Mouse (Mus musculus) frontal cortex, adult 2 months (tissue): ENCODE measurements around the gene Ankrd44. TPM values are rescaled to one million over a fixed set of nuclear protein-coding genes. Genes with fewer than 3 reads are reported as not detected.

Source experiments
- DNase-seq, 2 experiments: peaks; one replicate each; pipeline ENCODE4 v3.0.0; 2022; ENCODE audit warnings: low spot score in 1 of 2; ENCODE audit errors: extremely low spot score in 1 of 2
- polyA plus RNA-seq: library from polyadenylated mRNA; depleted of rRNA; stranded (reverse); fragments of >200 nt; gene quantifications from 2 replicates; pipeline ENCODE4 v1.2.3, GENCODE M21; 2012

Gene Ankrd44
- polyA plus RNA-seq, 1 experiment: 18.9 TPM

DNA sequence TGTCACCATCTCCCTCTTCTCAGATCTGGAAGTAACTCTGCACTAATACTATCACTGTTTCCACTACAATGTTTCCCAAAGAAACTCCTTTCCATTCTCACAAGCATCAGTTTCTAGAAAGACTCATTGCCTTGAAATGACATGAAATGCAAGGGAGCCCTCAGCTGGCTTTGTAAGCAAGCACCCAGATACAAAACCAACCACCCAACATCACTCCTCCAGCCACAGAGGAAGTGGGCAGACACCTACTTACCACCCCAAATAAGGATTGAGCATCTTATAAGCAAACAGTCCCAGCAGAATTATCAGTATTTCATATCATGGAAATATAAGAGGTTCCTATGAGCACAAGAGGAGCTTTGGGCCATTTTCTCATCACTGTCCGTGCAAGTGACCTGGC is 71.8 kb downstream of the Ankrd44 start:
- DNase-seq: no peak

DNA sequence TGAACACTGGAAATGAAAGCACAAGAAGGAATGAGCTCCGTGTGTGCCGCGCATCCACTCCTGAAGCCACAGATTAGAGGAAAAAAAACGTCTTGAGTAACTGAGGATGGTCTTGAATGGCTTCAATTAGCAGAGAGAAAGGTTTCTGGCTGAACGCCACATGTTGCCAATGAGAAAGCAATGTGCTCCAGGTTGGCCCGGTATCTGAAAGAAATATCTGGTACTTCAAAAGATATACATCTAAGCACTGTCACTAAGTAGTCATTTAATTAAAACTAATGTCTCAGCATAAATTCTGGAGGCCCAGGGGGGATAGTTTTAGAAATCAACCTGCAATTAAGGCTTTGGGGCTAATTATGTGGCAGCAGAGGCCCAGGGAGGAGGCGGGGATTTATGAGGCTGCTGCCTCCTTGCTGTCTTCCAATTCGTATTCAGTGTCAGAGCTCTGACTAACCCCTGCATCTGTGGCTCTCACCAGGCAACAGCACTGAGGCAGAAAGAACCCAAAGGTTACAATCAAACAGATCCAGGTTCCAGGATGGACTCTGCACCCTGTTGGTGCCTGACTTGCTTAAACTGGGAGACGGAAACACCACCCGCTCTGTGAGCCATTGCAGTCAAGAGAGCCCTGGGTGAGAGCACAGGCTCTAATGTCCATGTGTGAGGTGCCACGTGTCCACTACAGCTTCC is 72.7 kb downstream of the Ankrd44 start:
- DNase-seq: no peak

DNA sequence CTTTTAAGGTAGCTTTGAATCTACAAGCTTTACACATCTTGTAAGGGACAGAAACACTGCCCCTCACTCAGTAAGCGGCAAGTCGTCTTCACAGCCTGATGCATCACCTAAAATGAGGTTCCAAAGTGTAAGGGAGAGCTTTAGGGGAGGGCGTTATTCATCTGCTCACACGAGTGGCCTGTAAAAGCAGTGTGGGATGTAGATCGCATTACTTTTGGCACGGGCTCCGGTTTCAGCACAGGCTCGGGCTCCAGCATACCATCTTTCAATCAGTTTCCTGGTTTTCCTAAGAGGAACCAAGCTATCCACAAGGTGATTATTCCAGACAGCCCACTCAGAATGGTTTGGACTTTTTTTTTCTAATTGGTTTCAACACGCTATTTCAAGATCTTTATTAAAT is 74.6 kb downstream of the Ankrd44 start:
- DNase-seq: no peak

DNA sequence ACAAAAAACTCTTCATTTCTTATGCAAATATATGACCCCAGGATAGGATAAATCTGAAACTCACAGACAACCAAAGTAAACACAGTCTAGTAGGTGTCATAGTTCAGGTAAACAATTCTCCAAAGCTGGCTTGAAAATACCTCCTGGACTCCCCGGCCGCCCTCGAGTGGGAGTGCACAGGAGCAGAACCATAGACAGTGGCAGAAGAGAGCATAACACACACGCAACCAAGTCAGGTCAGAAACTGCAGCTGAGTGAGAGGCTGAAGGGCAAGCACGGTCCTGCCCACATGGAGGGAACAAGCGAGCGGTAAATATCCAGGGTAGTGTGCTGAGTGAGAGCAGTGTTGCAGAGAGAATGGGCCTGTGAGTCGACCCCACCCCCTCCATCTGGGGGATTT is 76.1 kb downstream of the Ankrd44 start:
- DNase-seq: no peak

DNA sequence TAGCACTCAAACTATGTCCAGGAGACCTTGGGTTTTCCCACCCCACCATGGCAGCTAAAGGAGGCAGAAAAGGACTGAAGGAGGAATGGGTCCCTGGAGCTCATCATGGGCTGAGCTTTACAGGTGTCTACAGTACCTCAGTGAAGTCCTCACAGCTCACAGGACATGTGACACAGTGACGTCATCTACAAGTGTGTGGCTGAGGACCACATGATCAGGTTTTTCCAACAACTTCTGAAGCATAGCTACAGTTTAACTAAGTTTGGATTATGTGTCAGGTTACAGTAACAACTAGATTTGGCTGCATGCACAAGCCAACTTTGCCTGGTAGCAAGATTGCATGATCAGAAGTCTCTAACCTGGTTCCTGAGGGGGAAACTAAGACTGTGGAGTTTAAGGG is 78.9 kb downstream of the Ankrd44 start:
- no peak for DNase-seq

DNA sequence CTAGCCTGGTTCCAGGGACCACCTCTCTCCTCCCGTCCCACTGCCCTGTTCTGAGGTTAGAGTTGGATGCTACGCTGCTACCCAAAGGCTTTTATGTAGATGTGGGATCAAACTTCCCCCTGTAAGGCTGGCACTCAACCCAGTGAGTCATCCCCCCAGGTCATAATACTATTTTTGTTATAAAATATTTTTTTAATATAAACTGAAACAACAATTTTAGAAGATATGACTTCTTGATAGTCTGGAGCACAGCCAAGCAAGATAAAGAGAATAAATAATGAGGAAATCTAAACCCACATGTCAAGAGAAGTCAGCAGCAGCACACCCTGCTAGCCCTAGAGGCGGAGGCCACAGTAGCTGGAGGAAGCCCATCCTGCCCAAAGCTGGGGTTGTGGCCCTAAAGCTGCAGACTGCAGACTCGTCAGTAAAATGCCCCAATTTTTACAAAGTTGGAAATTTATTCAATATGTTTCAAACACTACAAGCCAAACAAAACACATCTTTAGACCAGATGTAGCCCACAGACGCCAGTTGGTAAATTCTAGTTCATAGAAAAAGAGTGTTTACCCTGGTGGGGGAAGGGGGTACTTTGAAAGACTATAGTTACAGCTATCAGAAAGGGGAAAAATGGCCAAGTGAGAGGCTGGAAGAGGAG is 79.7 kb downstream of the Ankrd44 start:
- no peak for DNase-seq

DNA sequence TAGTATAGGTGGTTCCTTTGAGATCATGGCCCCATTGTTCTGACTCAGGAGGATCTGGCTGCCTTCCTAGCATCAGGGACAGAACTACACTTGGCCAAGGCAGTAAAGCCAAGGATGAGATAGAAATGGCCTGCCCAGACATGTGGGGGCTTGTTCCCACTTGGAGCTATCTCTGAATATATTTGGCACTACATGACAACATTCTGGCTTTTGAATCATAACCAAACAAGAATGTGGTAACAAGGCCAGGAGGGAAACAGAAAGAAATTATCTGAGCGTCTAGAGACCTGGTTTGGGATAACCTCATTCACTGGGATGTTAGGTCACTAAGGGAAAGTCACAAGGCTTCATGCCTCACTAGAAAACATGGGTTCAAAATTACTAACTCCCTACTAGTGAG is 81.8 kb downstream of the Ankrd44 start:
- no peak for DNase-seq

DNA sequence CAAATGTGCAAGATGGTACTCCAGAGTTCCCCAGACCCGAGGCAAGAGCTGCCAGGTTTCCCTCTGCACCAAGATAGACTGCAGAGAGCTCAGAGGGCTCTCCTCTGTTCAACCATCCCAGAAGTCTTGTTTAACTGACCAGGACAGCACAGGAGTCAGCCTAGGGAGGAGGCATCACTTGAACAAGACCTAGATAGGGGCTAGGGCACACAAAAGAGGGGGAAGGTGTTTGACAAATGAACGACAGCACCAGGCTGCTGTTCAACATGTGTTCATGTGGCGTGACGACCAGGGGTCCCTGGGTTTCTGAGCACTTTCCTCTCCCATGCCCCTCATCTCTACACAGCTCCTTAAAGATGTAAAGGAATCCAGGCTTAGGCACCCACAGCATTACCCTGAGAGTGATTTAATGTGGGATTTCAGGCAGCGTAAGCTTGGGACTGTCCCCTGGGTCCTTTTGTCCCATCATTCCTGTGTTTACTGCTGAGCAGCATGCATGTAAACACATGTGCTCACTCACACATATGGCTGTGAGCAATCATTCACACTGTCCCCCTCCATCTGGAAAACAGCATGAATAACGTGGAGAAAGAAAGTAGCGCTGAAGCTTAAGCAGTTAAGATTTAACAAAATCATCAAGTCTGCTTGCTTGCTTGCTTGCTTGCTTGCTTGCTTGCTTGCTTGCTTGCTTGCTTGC is 83.3 kb downstream of the Ankrd44 start:
- DNase-seq: no peak

DNA sequence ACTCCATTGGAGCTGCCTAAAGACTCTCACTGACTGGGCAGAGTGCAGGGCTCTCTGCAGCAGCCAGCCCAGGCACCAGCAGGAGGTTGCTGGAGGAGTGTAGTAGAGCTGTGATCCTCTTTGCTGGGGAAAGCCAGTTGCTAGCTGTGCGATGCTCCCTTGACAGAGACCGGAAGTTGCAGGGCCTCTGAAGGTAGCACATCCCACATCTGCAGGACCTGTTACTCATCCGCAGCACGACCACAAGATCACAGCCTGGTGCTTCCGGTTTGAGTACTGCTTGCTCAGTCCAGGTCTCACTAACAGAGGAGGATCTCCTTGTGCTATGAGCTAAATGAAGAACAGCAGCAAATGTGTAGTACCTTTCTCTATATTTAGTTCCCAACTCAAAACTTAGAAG is 84.4 kb downstream of the Ankrd44 start:
- DNase-seq: no peak

DNA sequence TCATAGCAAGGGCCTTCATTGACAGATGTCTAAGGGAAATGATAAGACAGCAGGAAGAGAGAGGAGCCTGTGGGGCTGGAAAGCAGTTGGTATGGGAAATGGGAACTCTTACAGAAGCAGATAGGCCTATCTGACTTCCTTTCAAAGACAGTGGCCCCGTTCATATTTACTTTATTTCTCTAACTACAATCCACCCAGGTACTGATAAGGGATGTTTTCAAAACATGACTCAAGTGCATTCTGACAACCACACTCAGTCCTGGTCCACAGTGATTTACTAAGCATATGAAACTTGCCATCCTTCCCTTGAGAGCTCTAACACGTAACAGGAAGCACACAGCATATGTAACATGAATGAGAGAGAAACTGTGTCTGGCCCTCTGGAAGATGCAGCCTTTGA is 86.1 kb downstream of the Ankrd44 start:
- DNase-seq: no peak

DNA sequence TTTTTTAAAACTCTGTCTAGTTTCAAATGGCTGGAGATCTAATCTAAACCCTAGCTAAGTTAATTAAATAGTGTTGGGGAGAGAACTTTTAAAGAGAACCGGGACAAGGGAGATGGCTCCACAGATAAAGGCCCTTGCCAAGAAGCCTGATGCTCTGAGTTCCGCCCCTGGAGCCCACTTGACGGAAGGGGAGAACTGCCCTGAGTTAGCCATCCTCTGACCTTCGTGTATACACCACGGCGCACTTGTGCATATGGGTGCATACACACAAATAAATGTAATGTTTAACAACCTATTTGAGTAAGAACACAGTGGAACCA is 87.7 kb downstream of the Ankrd44 start:
- no peak for DNase-seq

DNA sequence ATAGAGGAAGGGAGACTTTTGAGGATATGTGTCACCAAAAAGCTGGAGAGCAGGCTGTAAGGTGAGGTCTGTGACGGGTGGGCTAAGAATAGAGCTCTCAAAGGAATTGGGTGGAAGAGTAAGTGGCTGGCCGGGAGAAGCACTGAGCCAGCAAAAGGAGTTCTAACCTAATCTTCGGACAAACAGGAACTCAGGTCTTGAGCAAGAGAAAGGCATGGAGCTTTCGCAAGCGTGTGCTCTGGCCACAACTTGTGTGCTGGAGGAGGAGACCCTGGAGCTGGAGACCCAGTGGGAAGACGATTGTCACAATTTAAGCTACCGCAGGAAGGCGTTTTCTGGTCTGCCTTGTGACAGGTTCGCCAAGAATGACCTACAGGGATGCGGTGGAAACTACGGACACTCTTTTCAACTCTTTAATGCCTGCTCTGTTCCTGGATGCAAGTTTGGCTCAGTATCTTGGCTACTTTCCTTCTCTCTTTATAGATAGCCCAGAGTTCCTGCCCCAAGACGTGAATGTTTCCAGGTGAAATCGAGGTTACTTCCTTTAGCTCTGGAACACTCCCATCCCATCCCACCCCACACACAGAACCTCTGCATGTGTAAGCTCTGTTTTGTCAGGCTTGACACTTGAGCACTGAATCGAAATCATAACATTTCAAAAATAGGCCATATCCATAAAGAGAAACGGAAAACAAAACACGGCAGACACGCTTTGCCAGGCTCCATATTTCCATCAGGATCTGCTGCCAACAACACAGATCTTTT is 88.3 kb downstream of the Ankrd44 start:
- DNase-seq: no peak

DNA sequence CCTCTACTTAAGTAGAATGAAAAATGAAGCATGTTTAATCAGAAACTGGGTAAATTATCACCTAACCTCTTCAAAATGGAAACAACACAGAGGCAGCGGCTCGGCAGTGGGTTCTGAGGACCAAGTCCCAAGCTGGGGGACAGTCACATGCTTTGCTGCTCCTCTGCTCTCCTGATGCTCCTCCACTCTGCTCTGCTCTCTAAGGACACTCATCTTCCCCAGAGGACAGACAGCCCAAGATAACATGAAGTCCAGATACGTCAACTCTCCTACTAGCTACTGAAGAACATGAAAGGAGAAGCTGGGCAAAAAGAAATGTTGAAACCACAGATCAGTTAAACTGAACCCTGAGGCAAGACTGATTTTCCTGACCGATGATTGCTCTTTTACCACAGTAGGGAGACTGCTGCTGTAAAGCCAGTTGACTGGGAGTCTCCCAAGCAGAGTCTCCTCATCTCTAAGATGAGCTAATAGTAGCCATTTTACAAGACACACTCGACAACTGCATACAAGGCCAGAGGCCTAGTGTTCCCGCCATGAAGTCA is 90.5 kb downstream of the Ankrd44 start:
- no peak for DNase-seq

DNA sequence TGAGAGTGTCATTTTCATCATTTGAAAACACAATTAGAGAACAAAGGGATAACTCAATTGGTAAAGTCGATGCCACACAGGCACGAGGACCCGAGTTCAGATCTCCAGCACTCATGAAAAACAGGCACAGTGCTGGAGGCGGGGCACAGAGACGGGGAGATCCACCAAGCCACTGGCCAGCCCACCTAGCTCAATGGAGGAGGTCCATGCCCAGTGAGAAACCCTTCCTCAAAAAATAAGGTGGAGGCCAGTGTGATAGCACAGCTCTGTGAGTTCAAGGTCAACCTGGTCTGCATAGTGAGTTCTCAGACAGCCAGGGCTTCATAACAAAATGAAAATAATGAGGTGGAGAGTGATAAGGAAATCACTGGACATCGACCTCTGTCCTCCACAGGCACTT is 93.0 kb downstream of the Ankrd44 start:
- DNase-seq: no peak

DNA sequence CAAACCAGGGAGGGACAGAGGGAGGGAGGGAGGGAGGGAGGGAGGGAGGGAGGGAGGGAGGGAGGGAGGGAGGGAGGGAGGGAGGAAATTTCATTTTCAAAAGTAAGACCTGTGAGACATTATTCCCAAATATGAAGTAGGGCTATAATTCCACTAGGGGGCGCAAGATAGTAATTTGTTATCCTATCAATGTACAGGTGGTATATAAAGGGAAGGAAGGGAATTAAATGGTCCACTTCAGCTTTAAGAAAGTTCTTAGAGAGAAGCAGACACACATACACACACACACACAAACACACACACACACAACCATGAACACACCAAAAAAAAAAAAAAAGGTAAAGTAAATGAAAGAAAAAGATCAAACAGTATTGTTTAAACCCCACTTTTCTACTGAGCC is 93.4 kb downstream of the Ankrd44 start:
- DNase-seq: peak in 1 of 2 experiments; percentile 86

DNA sequence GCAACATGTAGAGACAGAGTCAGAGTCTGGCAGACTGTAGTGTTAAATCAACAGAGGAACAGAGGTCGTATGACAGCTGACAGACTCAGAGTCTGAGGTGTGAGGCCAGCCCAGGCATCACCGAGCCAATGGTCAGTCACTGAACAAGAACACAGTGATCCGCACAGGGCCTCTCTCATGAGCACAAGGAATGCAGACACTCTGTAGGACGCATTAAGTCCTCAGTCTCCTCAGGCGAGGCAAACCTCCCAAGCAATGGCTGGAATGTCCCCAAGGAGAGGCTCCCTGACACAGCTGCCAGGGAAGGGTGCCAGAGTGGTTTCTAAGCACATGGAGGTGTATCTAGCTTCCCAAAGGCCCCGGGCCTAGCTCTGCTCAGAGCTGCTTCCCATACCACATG is 96.0 kb downstream of the Ankrd44 start:
- no peak for DNase-seq

DNA sequence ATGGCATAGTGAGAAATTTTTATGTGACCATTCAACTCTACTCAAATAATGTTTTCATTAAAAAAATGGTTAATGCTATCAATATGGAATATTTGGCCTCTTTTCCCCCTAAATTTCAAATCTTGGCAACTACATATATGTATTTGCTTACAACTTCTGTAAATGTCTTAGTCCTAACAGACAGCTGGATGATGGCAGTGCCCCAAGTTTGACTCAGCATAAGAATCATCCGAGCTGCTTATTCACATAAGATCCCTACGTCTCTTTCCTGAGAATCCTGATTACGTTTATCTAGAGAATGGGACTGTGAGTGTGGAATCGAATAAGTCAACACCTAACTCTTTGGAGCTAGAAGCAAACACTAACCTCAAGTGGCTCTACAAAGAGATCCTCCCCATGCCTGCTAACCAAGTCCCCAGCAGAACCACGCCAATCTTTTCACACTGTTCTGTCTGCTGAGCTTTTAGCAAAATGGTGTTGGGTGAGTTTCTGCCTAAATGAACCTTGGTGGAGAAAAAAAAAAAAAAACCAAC is 96.4 kb downstream of the Ankrd44 start:
- DNase-seq: no peak

DNA sequence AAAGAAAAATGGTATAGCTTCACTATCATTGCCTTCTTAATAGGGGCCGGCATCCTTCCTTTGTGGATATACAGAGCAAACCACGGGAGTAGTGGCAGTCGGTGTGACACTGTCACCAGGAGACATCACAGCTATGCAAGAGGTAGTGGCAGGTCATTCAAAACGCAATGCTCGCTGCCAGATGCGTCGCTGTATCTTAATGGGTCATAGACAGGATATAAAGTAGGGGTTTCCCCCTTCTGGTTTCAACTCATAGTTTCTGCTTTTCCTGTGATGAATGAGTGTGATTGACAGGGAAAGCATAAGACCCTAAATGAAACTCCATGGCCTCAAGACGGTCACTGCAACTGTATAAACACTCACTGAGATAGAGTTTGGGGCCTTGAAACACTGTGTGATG is 98.4 kb downstream of the Ankrd44 start:
- no peak for DNase-seq

DNA sequence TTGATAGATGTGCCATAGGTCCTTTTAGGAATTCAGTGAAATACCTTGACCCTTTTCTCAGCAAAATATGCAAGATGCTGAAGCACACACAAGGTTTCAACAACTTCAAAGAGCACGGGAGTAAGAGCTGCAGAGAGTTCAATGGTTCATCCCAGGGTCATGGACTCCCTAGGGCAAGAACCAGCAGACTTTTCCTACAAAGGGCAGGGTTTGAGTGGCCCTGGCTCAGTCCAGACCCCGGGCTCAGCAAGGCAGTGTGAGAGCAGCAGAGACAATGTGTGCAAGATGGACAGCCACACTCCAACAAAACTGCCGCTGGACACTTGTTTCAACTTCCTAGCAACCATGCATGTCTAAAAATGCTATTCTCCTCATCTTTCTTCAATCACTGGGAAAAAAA is 98.8 kb downstream of the Ankrd44 start:
- DNase-seq: no peak

DNA sequence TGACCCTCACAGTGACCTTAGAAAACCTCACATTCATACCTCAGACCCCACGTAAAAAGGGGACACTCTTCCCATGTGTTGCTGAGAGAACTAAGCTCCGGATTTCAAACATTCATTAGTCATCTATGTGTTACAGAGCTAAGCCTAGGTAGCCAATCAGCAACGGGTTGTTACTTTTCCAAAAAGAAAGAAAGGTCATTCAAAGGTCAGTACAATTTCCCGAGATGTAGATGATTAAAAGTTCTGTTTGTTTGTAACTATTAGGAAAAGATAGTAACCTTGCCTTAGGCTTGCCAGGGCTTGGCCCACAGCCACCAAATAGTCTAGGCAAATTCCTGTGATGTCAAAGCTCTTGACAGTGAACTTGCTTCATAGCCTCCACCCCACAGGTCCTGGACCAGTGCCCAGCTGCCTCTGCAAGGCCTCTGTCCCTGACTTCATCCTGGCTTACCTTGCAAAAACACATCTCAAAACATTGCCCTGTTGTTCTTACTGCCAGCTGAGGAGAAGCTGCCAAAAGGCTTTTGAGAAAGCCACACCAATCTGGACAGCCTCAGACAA is 99.7 kb downstream of the Ankrd44 start:
- DNase-seq: no peak
